Mouse (Mus musculus) thymus, adult 2 months (tissue): ENCODE measurements around the gene Plac1.

Experiments used
- CTCF ChIP-seq: fragments of 200-500 bp; IDR thresholded peaks from 2 replicates; pipeline ENCODE4 v1.5.1; 2012; ENCODE audit warnings: mild to moderate bottlenecking, control low read depth, low read length, moderate library complexity, borderline replicate concordance; ENCODE audit not compliant: control insufficient read depth, poor library complexity, insufficient read depth; ENCODE audit errors: extremely low read depth
- POLR2A ChIP-seq: fragments of 200-500 bp; IDR thresholded peaks from 2 replicates; pipeline ENCODE4 v1.6.1; 2012; ENCODE audit warnings: mild to moderate bottlenecking, low read length, control low read depth, moderate library complexity; ENCODE audit not compliant: control insufficient read depth, poor library complexity, insufficient read depth; ENCODE audit errors: extremely low read depth

DNA sequence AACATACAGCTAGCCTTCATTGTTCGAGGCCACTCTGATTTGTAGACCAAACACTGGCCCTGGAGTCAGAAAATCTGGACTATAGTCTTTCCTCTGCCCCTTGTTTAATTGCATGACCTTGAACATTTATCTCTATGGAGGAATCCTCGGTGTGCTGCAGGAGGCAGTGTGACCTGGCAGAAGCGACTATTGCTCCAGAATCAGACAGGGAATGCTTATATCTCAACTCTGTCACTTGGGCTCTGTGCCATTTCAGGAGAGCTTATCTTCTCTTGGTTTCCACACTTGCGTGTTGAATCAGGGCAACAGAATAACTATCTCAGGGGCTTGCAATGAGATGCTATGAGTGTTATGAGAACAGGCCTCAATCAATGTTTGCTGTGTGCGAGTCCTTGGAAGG lies 38.3 kb downstream of the Plac1 start:
- no peak for TF ChIP-seq CTCF
- no peak for TF ChIP-seq POLR2A
